Mouse (Mus musculus) cerebellum, postnatal 25 days (tissue): ENCODE measurements around the gene Atg2b.

Source experiments
- DNase-seq, 2 experiments: peaks; one replicate each; pipeline ENCODE4 v3.0.0; 2021; ENCODE audit warnings: mixed read lengths in 2 of 2

Gene Atg2b

GRCm38 (mm10) chr12:105593471-105593870, 91.5 kb downstream of the Atg2b start:
- DNase-seq, result no peak

GRCm38 (mm10) chr12:105592361-105592761, 92.7 kb downstream of the Atg2b start:
- peak; percentile 70 to 76 for DNase-seq

GRCm38 (mm10) chr12:105590786-105591185, 94.2 kb downstream of the Atg2b start:
- peak; percentile 71 to 73 for DNase-seq

DNA sequence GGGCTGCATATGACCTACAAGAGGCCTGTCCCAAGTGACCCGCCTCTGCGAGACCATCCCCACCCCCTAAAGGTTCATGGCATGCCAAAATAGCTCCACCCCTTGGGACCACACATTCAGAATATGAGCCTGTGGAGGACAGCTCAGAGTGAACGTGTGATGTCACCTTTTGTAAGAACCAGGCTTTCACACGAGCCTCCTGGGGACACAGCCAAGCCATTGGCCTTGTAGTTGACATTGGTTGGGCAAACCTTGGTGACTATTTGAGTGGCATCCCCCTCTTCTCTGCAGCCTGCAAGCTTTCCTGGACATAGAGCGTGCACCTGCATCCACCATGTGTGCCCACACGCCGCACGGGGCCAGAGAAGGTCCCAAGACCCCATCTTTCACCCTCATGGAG, 97.5 kb downstream of the Atg2b start:
- DNase-seq, result no peak

DNA sequence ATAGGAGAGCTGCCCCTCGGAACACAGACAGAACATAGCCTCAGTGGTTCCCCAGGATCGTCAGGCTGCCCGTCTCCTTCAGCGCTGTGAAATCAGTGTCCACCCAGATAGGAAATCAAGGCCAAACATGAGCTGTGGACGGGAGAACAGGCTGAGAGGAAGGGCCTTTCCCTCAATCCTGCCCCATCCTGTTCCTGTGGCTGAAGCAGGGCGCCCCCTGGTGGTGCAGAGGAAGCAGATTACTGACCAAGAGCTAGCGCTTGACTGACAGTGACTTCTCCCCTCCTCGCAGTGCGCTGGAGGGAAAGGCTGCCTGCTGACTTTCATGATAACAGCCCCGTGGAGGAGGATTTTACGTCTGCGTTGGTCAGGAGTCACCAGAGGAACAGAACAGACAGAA, 100.2 kb downstream of the Atg2b start:
- DNase-seq, result peak; percentile 77 to 86

GRCm38 (mm10) chr12:105583484-105583883, 101.5 kb downstream of the Atg2b start:
- DNase-seq, result no peak

DNA sequence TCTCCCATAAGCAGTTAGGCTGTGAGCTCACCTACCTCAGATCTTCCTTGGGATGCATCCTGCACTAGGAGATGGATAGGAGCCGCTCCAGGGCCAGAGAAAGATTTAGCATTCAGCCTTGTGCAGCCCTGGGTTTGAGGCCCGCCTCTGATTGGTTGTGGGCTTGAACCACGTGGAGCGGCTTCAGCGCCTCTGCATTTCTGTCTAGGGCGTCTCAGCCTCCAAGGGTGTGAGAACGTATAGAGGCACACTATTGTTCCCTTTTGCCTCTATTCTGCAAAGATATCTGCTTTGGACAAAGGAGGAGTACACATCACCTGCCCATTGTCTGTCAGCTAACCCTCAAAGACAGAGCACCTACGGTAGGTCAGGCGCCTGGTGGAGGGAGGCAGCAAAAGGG, 102.5 kb downstream of the Atg2b start:
- DNase-seq, result no peak

DNA sequence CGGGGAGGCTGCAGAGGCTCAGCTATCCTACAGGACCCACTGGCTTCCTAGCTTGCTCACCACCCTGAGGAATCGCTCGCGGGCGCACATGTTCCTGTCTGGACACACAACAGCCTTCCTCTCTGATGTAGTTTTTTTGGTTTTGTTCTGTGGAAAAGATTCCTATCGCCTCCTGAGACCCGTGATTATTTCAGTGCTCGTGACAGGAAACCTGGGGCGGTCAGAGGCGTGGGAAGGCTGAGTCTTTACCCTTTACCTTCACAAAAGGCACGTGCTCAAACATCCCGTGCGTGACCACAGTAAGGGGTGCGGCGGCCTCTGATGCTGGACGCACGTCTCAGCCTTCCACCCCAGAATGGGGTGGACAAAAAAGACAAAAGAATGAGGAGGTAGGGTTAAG, 104.5 kb downstream of the Atg2b start:
- DNase-seq, result no peak

DNA sequence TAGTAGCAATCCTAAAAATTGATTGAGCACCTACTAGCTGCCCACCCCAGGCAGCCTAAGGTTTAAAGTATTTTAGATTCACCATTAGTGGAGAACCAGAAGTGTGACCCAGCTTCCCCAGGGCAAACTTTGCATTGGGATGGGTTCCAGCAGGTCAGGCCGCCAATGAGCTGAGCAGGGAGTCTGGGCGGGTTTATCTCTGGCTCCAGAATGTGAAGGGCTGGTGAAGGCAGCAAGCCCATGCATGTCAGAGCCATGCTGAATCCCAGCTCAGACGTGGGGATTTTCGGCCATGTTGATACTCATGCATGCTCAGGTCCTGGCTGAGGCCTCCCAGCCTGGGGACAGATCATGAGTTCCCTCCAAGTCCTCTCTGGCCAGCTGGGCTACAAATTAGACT, 110.7 kb downstream of the Atg2b start:
- no peak for DNase-seq

DNA sequence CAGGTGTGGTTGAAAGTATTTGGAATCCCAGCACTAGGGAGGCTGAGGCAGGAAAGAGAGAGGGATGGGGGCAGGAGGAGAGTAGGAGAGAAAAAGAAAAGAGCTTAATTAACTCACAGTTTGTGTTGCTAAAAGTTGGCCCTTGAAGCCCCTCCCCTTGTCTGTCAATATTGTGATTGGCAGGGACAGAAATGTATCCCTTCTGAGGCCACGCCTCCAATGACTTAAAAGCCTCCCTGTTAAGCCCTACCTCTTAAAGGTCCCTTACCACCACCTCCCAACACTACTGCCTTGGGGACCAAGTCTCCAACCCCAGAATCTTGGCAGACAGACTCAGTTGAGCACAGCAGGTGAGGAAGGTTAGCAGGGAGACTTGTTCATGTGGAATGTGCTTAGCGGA, 112.4 kb downstream of the Atg2b start:
- DNase-seq, result no peak

- DNase-seq, result no peak
These were observed 113.1 kb downstream of the Atg2b start for GRCm38 (mm10) chr12:105571867-105572266.
